Mouse (Mus musculus): ENCODE data around the gene Olfr178. TPM values are rescaled to one million over a fixed set of nuclear protein-coding genes. Genes with fewer than 3 reads are reported as not detected.

Gene Olfr178
- not detected in 2 replicates for polyA plus RNA-seq (2015; fragmentation: Nextera tagmentation; extraction: Ambion mirVana)

GRCm38 (mm10) chr16:58891963-58892362 lies at the start of gene Olfr178:
TSS of gene Olfr178 (minus strand) at chr16:58892063.
- H3K4me2 ChIP-seq: no peak within 1 kb of the TSS
- H3K27ac ChIP-seq: no peak within 1 kb of the TSS
- H3K9ac ChIP-seq: no peak within 1 kb of the TSS
- no peaks in the 10 kb centered on the region for H3K9me3 ChIP-seq (replicated peaks)
- H3K36me3 ChIP-seq (ENCODE audit: poor library complexity, severe bottlenecking): no peaks in the 10 kb centered on the region
- WGBS: 94% methylated on average over 3 of the region's 3 CpGs
- no peak within 1 kb of the TSS for H3K4me3 ChIP-seq
- no peak for ATAC-seq
- no peaks in the 10 kb centered on the region for H3K27me3 ChIP-seq
- H3K4me1 ChIP-seq: no peaks in the 10 kb centered on the region

- no peak within 1 kb of the TSS for H3K4me2 ChIP-seq
- no peaks in the 10 kb centered on the region for H3K9me3 ChIP-seq (replicated peaks)
- no peak within 1 kb of the TSS for H3K9ac ChIP-seq
- H3K4me1 ChIP-seq: no peaks in the 10 kb centered on the region
- no peaks in the 10 kb centered on the region for H3K36me3 ChIP-seq (ENCODE audit: poor library complexity, severe bottlenecking)
- H3K4me3 ChIP-seq: no peak within 1 kb of the TSS
- no peaks in the 10 kb centered on the region for H3K27me3 ChIP-seq
- H3K27ac ChIP-seq: no peak within 1 kb of the TSS
- no peak for ATAC-seq
- 84% methylated on average over 4 of the region's 4 CpGs for WGBS
Measured at GRCm38 (mm10) chr16:58929292-58929691, 37.4 kb upstream of the Olfr178 start, which contains the start of gene Olfr180. TSS of gene Olfr180 (minus strand) at chr16:58929392.

GRCm38 (mm10) chr16:58928655-58929054 lies 36.8 kb upstream of the Olfr178 start, which contains the start of gene Olfr181:
TSS of gene Olfr181 (minus strand) at chr16:58928755.
- no peak for ATAC-seq
- H3K27me3 ChIP-seq: no peaks in the 10 kb centered on the region
- H3K9me3 ChIP-seq (replicated peaks): no peaks in the 10 kb centered on the region
- H3K4me1 ChIP-seq: no peaks in the 10 kb centered on the region
- no peak within 1 kb of the TSS for H3K9ac ChIP-seq
- WGBS: 76% methylated on average over 1 of the region's 1 CpGs
- no peaks in the 10 kb centered on the region for H3K36me3 ChIP-seq (ENCODE audit: poor library complexity, severe bottlenecking)
- no peak within 1 kb of the TSS for H3K4me3 ChIP-seq
- no peak within 1 kb of the TSS for H3K4me2 ChIP-seq
- no peak within 1 kb of the TSS for H3K27ac ChIP-seq

GRCm38 (mm10) chr16:58884416-58884815 lies 7.4 kb downstream of the Olfr178 start:
- no peak for ATAC-seq
- 95% methylated on average over 2 of the region's 2 CpGs for WGBS
- no peak overlapping the region for H3K27ac ChIP-seq
- no peaks in the 10 kb centered on the region for H3K27me3 ChIP-seq
- H3K36me3 ChIP-seq (ENCODE audit: poor library complexity, severe bottlenecking): no peaks in the 10 kb centered on the region
- H3K9me3 ChIP-seq (replicated peaks): no peaks in the 10 kb centered on the region; the same call in 1 of the 2 replicates
- H3K4me3 ChIP-seq: no peak overlapping the region
- H3K9ac ChIP-seq: no peak overlapping the region
- no peak overlapping the region for H3K4me2 ChIP-seq
- H3K4me1 ChIP-seq: no peaks in the 10 kb centered on the region

- Histone ChIP-seq H3K4me1 (no peaks in the 10 kb centered on the region), H3K9me3 (replicated peaks) (no peaks in the 10 kb centered on the region), H3K36me3 (ENCODE audit: poor library complexity, severe bottlenecking) (no peaks in the 10 kb centered on the region), H3K9ac (no peak within 1 kb of the TSS), H3K27me3 (no peaks in the 10 kb centered on the region), H3K4me2 (no peak within 1 kb of the TSS), H3K4me3 (no peak within 1 kb of the TSS), H3K27ac (no peak within 1 kb of the TSS)
- WGBS: 68% methylated on average over 1 of the region's 1 CpGs
- no peak for ATAC-seq
Measured at GRCm38 (mm10) chr16:58874668-58875067, 17.2 kb downstream of the Olfr178 start, which contains the start of gene Olfr177. TSS of gene Olfr177 (minus strand) at chr16:58874768.

GRCm38 (mm10) chr16:58861479-58861878 lies 30.4 kb downstream of the Olfr178 start:
- WGBS: 77% methylated on average over 1 of the region's 1 CpGs
- Histone ChIP-seq H3K4me3 (no peak overlapping the region), H3K27ac (no peak overlapping the region), H3K4me2 (no peak overlapping the region), H3K36me3 (ENCODE audit: poor library complexity, severe bottlenecking) (no peaks in the 10 kb centered on the region), H3K27me3 (no peaks in the 10 kb centered on the region), H3K4me1 (no peaks in the 10 kb centered on the region), H3K9me3 (replicated peaks) (no peaks in the 10 kb centered on the region), H3K9ac (no peak overlapping the region)
- no peak for ATAC-seq

GRCm38 (mm10) chr16:58860032-58860737 lies 31.7 kb downstream of the Olfr178 start:
- no peak for ATAC-seq
- Histone ChIP-seq H3K4me1 (no peaks in the 10 kb centered on the region), H3K27ac (no peak overlapping the region), H3K27me3 (no peaks in the 10 kb centered on the region), H3K36me3 (ENCODE audit: poor library complexity, severe bottlenecking) (no peaks in the 10 kb centered on the region), H3K4me3 (no peak overlapping the region), H3K9me3 (replicated peaks) (no peaks in the 10 kb centered on the region), H3K9ac (no peak overlapping the region), H3K4me2 (no peak overlapping the region)
- WGBS: 87% methylated on average over 2 of the region's 2 CpGs

Other genes with a start within 250 kb of the Olfr178 start
- 8.4 and 10.3 TPM in 2 replicates for gene Cpox, start 221.8 kb downstream of the Olfr178 start, polyA plus RNA-seq (2015; fragmentation: Nextera tagmentation; extraction: Ambion mirVana)
- gene Gpr15, start 173.0 kb downstream of the Olfr178 start, polyA plus RNA-seq (2015; fragmentation: Nextera tagmentation; extraction: Ambion mirVana): not detected in 2 replicates
- gene Cldnd1, start 164.2 kb downstream of the Olfr178 start, polyA plus RNA-seq (2015; fragmentation: Nextera tagmentation; extraction: Ambion mirVana): 108 and 110 TPM in 2 replicates
- not detected in 2 replicates for gene Olfr172, start 128.9 kb downstream of the Olfr178 start, polyA plus RNA-seq (2015; fragmentation: Nextera tagmentation; extraction: Ambion mirVana)
- not detected in 2 replicates for gene Olfr173, start 91.8 kb downstream of the Olfr178 start, polyA plus RNA-seq (2015; fragmentation: Nextera tagmentation; extraction: Ambion mirVana)
- not detected in 2 replicates for gene Olfr175-ps1, start 65.3 kb downstream of the Olfr178 start, polyA plus RNA-seq (2015; fragmentation: Nextera tagmentation; extraction: Ambion mirVana)
- not detected in 2 replicates for gene Olfr177, start 17.3 kb downstream of the Olfr178 start, polyA plus RNA-seq (2015; fragmentation: Nextera tagmentation; extraction: Ambion mirVana)
- gene Olfr181, start 36.7 kb upstream of the Olfr178 start, polyA plus RNA-seq (2015; fragmentation: Nextera tagmentation; extraction: Ambion mirVana): not detected in 2 replicates
- gene Olfr180, start 37.3 kb upstream of the Olfr178 start, polyA plus RNA-seq (2015; fragmentation: Nextera tagmentation; extraction: Ambion mirVana): not detected in 2 replicates
- gene Olfr183, start 103.3 kb upstream of the Olfr178 start, polyA plus RNA-seq (2015; fragmentation: Nextera tagmentation; extraction: Ambion mirVana): not detected in 2 replicates
- gene Olfr186, start 138.2 kb upstream of the Olfr178 start, polyA plus RNA-seq (2015; fragmentation: Nextera tagmentation; extraction: Ambion mirVana): not detected in 2 replicates
- not detected in 2 replicates for gene Olfr187, start 147.7 kb upstream of the Olfr178 start, polyA plus RNA-seq (2015; fragmentation: Nextera tagmentation; extraction: Ambion mirVana)
- not detected in 2 replicates for gene Olfr190, start 185.9 kb upstream of the Olfr178 start, polyA plus RNA-seq (2015; fragmentation: Nextera tagmentation; extraction: Ambion mirVana)
- not detected in 2 replicates for gene Olfr191, start 197.8 kb upstream of the Olfr178 start, polyA plus RNA-seq (2015; fragmentation: Nextera tagmentation; extraction: Ambion mirVana)
- not detected in 2 replicates for gene Olfr193, start 219.8 kb upstream of the Olfr178 start, polyA plus RNA-seq (2015; fragmentation: Nextera tagmentation; extraction: Ambion mirVana)
- not detected in 2 replicates for gene Olfr194, start 229.0 kb upstream of the Olfr178 start, polyA plus RNA-seq (2015; fragmentation: Nextera tagmentation; extraction: Ambion mirVana)

Measured in forebrain, embryonic 13.5 days (tissue).